Mouse (Mus musculus) megakaryocyte, embryonic 14.5 days (primary cell): Measurements from ENCODE around the gene Casq2.

ENCODE experiments used
- FLI1 ChIP-seq: IDR thresholded peaks from 2 replicates; pipeline ENCODE4 v1.6.1; 2012; ENCODE audit warnings: low read length, inconsistent platforms, mixed read lengths
- GATA1 ChIP-seq: IDR thresholded peaks from 3 replicates; pipeline ENCODE4 v1.6.1; 2012; ENCODE audit warnings: mixed read lengths, low read length, inconsistent platforms, borderline replicate concordance

GRCm38 (mm10) chr3:102176116-102176515 lies 89.9 kb downstream of the Casq2 start:
- TF ChIP-seq GATA1, result no peak
- TF ChIP-seq FLI1, result no peak
